Comparison of ENCODE assay signal across 23 mouse cellular contexts in genomic region chr6:109209699-109210098, GRCm38 (mm10).
DNase-seq lines count a peak whose midpoint lies in the region; ATAC-seq and TF ChIP-seq lines count a peak whose summit lies in the region.
"Had no signal": no experiment of that assay in that cellular context is flagged by ENCODE, and none has a peak within 500 bp of the region (broad histone marks: within the 10 kb centered on the region; RNA-seq: fewer than 3 reads in every experiment).

No protein-coding gene starts in this region.

- no peaks in the 10 kb centered on the region for H3K27me3 ChIP-seq in kidney, postnatal 0 days (ENCODE audit: insufficient read depth, low read length)
- H3K27me3 ChIP-seq in intestine, embryonic 16.5 days (replicated peaks; ENCODE audit: control insufficient read depth, insufficient read depth, low read length): no peaks in the 10 kb centered on the region
- H3K27me3 ChIP-seq in small intestine, adult 2 months (ENCODE audit: control insufficient read depth, insufficient read depth, low read length): no peaks in the 10 kb centered on the region
- H3K27me3 ChIP-seq: embryonic facial prominence, embryonic 12.5 days; forebrain, embryonic 13.5 days; forebrain, embryonic 15.5 days; Patski had no signal

- no peak for ATAC-seq in kidney, postnatal 0 days (replicated peaks; ENCODE audit: low FRiP score, low read depth)
- ATAC-seq in intestine, embryonic 16.5 days: peak; percentile 56; the same call in 1 of the 2 replicates
- ATAC-seq: activated CD4-positive, CD25-positive, alpha-beta regulatory T cell, adult 4 months; forebrain, embryonic 13.5 days; forebrain, embryonic 15.5 days; forebrain, postnatal 0 days; Patski had no signal

- H3K4me1 ChIP-seq in kidney, postnatal 0 days (replicated peaks; ENCODE audit: insufficient read depth, low read length): no peaks in the 10 kb centered on the region
- no peaks in the 10 kb centered on the region for H3K4me1 ChIP-seq in intestine, embryonic 16.5 days (ENCODE audit: control insufficient read depth, insufficient read depth, low read length)
- no peaks in the 10 kb centered on the region for H3K4me1 ChIP-seq in small intestine, adult 2 months (ENCODE audit: control insufficient read depth, insufficient read depth, insufficient read length, low read length)
- H3K4me1 ChIP-seq: embryonic facial prominence, embryonic 10.5 days; embryonic facial prominence, embryonic 12.5 days; forebrain, embryonic 13.5 days; forebrain, embryonic 15.5 days had no signal

- TF ChIP-seq CTCF in kidney, postnatal 0 days (IDR thresholded peaks at IDR 0.05; ENCODE audit: low read depth): no peak
- no peak for TF ChIP-seq CTCF in small intestine, adult 2 months (IDR thresholded peaks at IDR 0.05; ENCODE audit: extremely low read depth, insufficient read length, insufficient replicate concordance, low read depth, low read length)

- H3K9ac ChIP-seq in kidney, postnatal 0 days (ENCODE audit: low read depth, low read length): no peak overlapping the region
- no peak overlapping the region for H3K9ac ChIP-seq in intestine, embryonic 16.5 days (ENCODE audit: low read depth, low read length)
- H3K9ac ChIP-seq: embryonic facial prominence, embryonic 12.5 days; forebrain, embryonic 13.5 days; forebrain, embryonic 15.5 days; forebrain, postnatal 0 days had no signal

- TF ChIP-seq POLR2A in small intestine, adult 2 months (IDR thresholded peaks at IDR 0.05; ENCODE audit: low read depth, low read length): no peak

- H3K4me2 ChIP-seq in kidney, postnatal 0 days (ENCODE audit: low read length): no peak overlapping the region
- no peak overlapping the region for H3K4me2 ChIP-seq in intestine, embryonic 16.5 days (ENCODE audit: low read depth, low read length)
- H3K4me2 ChIP-seq: embryonic facial prominence, embryonic 12.5 days; forebrain, embryonic 13.5 days; forebrain, embryonic 15.5 days had no signal

- no peak overlapping the region for H3K27ac ChIP-seq in kidney, postnatal 0 days
- H3K27ac ChIP-seq in intestine, embryonic 16.5 days (ENCODE audit: low read length): no peak overlapping the region
- 0 out of 2 replicates have a peak overlapping the region, but pooled peaks have one; percentile 35 for H3K27ac ChIP-seq in small intestine, adult 2 months (ENCODE audit: insufficient read depth, low read depth, low read length)
- H3K27ac ChIP-seq: embryonic facial prominence, embryonic 10.5 days; embryonic facial prominence, embryonic 12.5 days; forebrain, embryonic 13.5 days; forebrain, embryonic 15.5 days had no signal

- peak; percentile 67 for DNase-seq in kidney, postnatal 0 days (ENCODE audit: low spot score)
- no peak for DNase-seq in kidney, adult 8-10 months
- DNase-seq in 416B (ENCODE audit: low read depth): peak; percentile 1
- no peak for DNase-seq in left cerebral cortex, adult 11 months (ENCODE audit: low spot score)
- DNase-seq in thymus, postnatal 10 days (ENCODE audit: low spot score in 2 of 2): no peak
- DNase-seq in heart, adult 18-20 months: no peak
- DNase-seq: adrenal gland, adult 8-10 months; adrenal gland, postnatal 14 days; adrenal gland, postnatal 36 days; cerebellum, adult 11-12 months; cerebellum, adult 2 months; cerebellum, adult 9-10 months; cerebellum, postnatal 10 days; cerebellum, postnatal 25 days; forebrain, postnatal 0 days had no signal

- 30% methylated on average over 2 of the region's 2 CpGs for WGBS in kidney, postnatal 0 days
- WGBS in intestine, embryonic 16.5 days: 39% methylated on average over 2 of the region's 2 CpGs
- WGBS in small intestine, adult 2 months: 15% methylated on average over 2 of the region's 2 CpGs

- no peaks in the 10 kb centered on the region for H3K36me3 ChIP-seq in kidney, postnatal 0 days (ENCODE audit: insufficient read depth, low read length)
- no peaks in the 10 kb centered on the region for H3K36me3 ChIP-seq in intestine, embryonic 16.5 days (ENCODE audit: control insufficient read depth, insufficient read depth, low read length)
- H3K36me3 ChIP-seq in small intestine, adult 2 months (ENCODE audit: control insufficient read depth, insufficient read depth, low read length): no peaks in the 10 kb centered on the region
- H3K36me3 ChIP-seq: embryonic facial prominence, embryonic 10.5 days; embryonic facial prominence, embryonic 12.5 days; forebrain, embryonic 15.5 days had no signal

- H3K9me3 ChIP-seq in kidney, postnatal 0 days (replicated peaks; ENCODE audit: low read length): no peaks in the 10 kb centered on the region
- H3K9me3 ChIP-seq in intestine, embryonic 16.5 days (ENCODE audit: control insufficient read depth, low read length): no peaks in the 10 kb centered on the region
- H3K9me3 ChIP-seq: embryonic facial prominence, embryonic 10.5 days; embryonic facial prominence, embryonic 12.5 days; forebrain, embryonic 13.5 days; forebrain, embryonic 15.5 days had no signal

- H3K4me3 ChIP-seq in kidney, postnatal 0 days (replicated peaks; ENCODE audit: low read depth, low read length): no peak overlapping the region
- H3K4me3 ChIP-seq in intestine, embryonic 16.5 days (ENCODE audit: low read length): no peak overlapping the region
- H3K4me3 ChIP-seq in small intestine, adult 2 months (ENCODE audit: low read depth, low read length): no peak overlapping the region
- H3K4me3 ChIP-seq: embryonic facial prominence, embryonic 10.5 days; embryonic facial prominence, embryonic 12.5 days; forebrain, embryonic 13.5 days; forebrain, embryonic 15.5 days had no signal

Comparison
In these comparisons a context has a peak if more than half of its experiments do, and no peak if none do; other contexts are left out.
1. DNase-seq: peak in kidney, postnatal 0 days (single experiment) and 416B (single experiment); none in kidney, adult 8-10 months (0 of 2), left cerebral cortex, adult 11 months (single experiment), thymus, postnatal 10 days (0 of 2) and heart, adult 18-20 months (0 of 2).